Mouse (Mus musculus): ENCODE results near the gene Cyp26b1.
"Not testable (repeated sequence)": the region's sequence is repeated elsewhere in the genome, so short reads cannot be mapped to it uniquely, and the experiment has no call there.

Gene Cyp26b1

GRCm38 (mm10) chr6:84593693-84594092 is at the start of gene Cyp26b1:
Cyp26b1 (minus strand) TSS chr6:84593908.
- no peak for DNase-seq (ENCODE audit: low spot score)

- no peak for DNase-seq (ENCODE audit: low spot score)
These were observed 47.3 kb upstream of the Cyp26b1 start for GRCm38 (mm10) chr6:84641062-84641431.

GRCm38 (mm10) chr6:84640324-84641061 is 46.8 kb upstream of the Cyp26b1 start:
- no peak for DNase-seq (ENCODE audit: low spot score)

- no peak for DNase-seq (ENCODE audit: low spot score)
These were observed 44.5 kb upstream of the Cyp26b1 start for GRCm38 (mm10) chr6:84638206-84638605.

- no peak for DNase-seq (ENCODE audit: low spot score)
These were observed 37.9 kb upstream of the Cyp26b1 start for GRCm38 (mm10) chr6:84631588-84631987.

GRCm38 (mm10) chr6:84630276-84630675 is 36.6 kb upstream of the Cyp26b1 start:
- no peak for DNase-seq (ENCODE audit: low spot score)

- no peak for DNase-seq (ENCODE audit: low spot score)
These were observed 35.1 kb upstream of the Cyp26b1 start for GRCm38 (mm10) chr6:84628831-84629230.

- no peak for DNase-seq (ENCODE audit: low spot score)
These were observed 32.7 kb upstream of the Cyp26b1 start for GRCm38 (mm10) chr6:84626398-84626797.

- DNase-seq (ENCODE audit: low spot score), result no peak
These were observed 25.5 kb upstream of the Cyp26b1 start for GRCm38 (mm10) chr6:84619166-84619565.

- no peak for DNase-seq (ENCODE audit: low spot score)
These were observed 23.3 kb upstream of the Cyp26b1 start for GRCm38 (mm10) chr6:84617051-84617450.

- no peak for DNase-seq (ENCODE audit: low spot score)
These were observed 22.9 kb upstream of the Cyp26b1 start for GRCm38 (mm10) chr6:84616586-84616985.

- DNase-seq (ENCODE audit: low spot score), result no peak
These were observed 19.9 kb upstream of the Cyp26b1 start for GRCm38 (mm10) chr6:84613561-84613960.

GRCm38 (mm10) chr6:84601136-84601889 is 7.6 kb upstream of the Cyp26b1 start:
- DNase-seq (ENCODE audit: low spot score), result no peak

GRCm38 (mm10) chr6:84599296-84599695 is 5.6 kb upstream of the Cyp26b1 start:
- DNase-seq (ENCODE audit: low spot score), result not testable (repeated sequence)

GRCm38 (mm10) chr6:84598725-84599124 is 5.0 kb upstream of the Cyp26b1 start:
- DNase-seq (ENCODE audit: low spot score), result no peak

- DNase-seq (ENCODE audit: low spot score), result no peak
These were observed 918 bp upstream of the Cyp26b1 start for GRCm38 (mm10) chr6:84594626-84595025.

GRCm38 (mm10) chr6:84590961-84591745 is 2.6 kb downstream of the Cyp26b1 start:
- DNase-seq (ENCODE audit: low spot score), result no peak

GRCm38 (mm10) chr6:84589742-84590686 is 3.7 kb downstream of the Cyp26b1 start:
- peak; percentile 48 for DNase-seq (ENCODE audit: low spot score)

GRCm38 (mm10) chr6:84588895-84589652 is 4.6 kb downstream of the Cyp26b1 start:
- no peak for DNase-seq (ENCODE audit: low spot score)

GRCm38 (mm10) chr6:84588221-84588894 is 5.3 kb downstream of the Cyp26b1 start:
- no peak for DNase-seq (ENCODE audit: low spot score)
